Mouse (Mus musculus) liver, adult 2 months (tissue): ENCODE measurements around the gene Rpl41. TPM values are rescaled to one million over a fixed set of nuclear protein-coding genes. Genes with fewer than 3 reads are reported as not detected.

Source experiments
- DNase-seq: peaks from one replicate; pipeline ENCODE4 v3.0.0-alpha.2; 2011; ENCODE audit warnings: low read depth, low spot score; ENCODE audit errors: extremely low read depth
- H3K27ac ChIP-seq: fragments of 200-500 bp; replicated peaks from 2 replicates; pipeline ENCODE4 v1.5.1; 2012; ENCODE audit warnings: low read depth, mild to moderate bottlenecking, control low read depth, inconsistent platforms, low read length; ENCODE audit not compliant: insufficient read depth
- H3K27me3 ChIP-seq: fragments of 200-500 bp; 2 replicates; pipeline ENCODE4 v1.6.1; 2012; ENCODE audit warnings: mild to moderate bottlenecking, moderate library complexity, low read length, inconsistent platforms; ENCODE audit not compliant: control insufficient read depth, insufficient read depth
- H3K36me3 ChIP-seq: fragments of 200-500 bp; 2 replicates; pipeline ENCODE4 v1.6.1; 2012; ENCODE audit warnings: low read length, inconsistent platforms; ENCODE audit not compliant: control insufficient read depth, insufficient read depth
- H3K4me1 ChIP-seq: fragments of 200-500 bp; 2 replicates; pipeline ENCODE4 v1.6.1; 2011; ENCODE audit warnings: low read length; ENCODE audit not compliant: control insufficient read depth, insufficient read depth
- H3K4me3 ChIP-seq: fragments of 200-500 bp; 2 replicates; pipeline ENCODE4 v1.5.1; 2011; ENCODE audit warnings: low read depth, mild to moderate bottlenecking, control low read depth, low read length, moderate library complexity; ENCODE audit not compliant: insufficient read depth
- H3K79me2 ChIP-seq: fragments of 200-500 bp; 2 replicates; pipeline ENCODE4 v1.6.1; 2012; ENCODE audit warnings: inconsistent platforms, mild to moderate bottlenecking, low read length, moderate library complexity; ENCODE audit not compliant: control insufficient read depth, insufficient read depth
- H3K9ac ChIP-seq: fragments of 200-500 bp; 2 replicates; pipeline ENCODE4 v1.6.1; 2012; ENCODE audit warnings: low read depth, mild to moderate bottlenecking, control low read depth, inconsistent platforms, low read length
- CTCF ChIP-seq: fragments of 200-500 bp; IDR thresholded peaks from 2 replicates; pipeline ENCODE4 v1.5.1; 2011; ENCODE audit warnings: low read depth, low read length, control low read depth
- POLR2A ChIP-seq: fragments of 200-500 bp; IDR thresholded peaks from 2 replicates; pipeline ENCODE4 v1.6.1; 2011; ENCODE audit warnings: low read length, control low read depth; ENCODE audit not compliant: insufficient read depth; ENCODE audit errors: extremely low read depth
- WGBS: fragments of 180-500 bp; shearing (Covaris S2); methylation state at CpG from one replicate; pipeline ENCODE4 v1.1.7; 2018; 5-methylcytosine and 5-hydroxymethylcytosine counted together
- polyA plus RNA-seq: library from polyadenylated mRNA; depleted of rRNA; stranded (reverse); fragments of >200 nt; gene quantifications from 2 replicates; pipeline ENCODE4 v1.2.3, GENCODE M21; 2012
- total RNA-seq: library from RNA; depleted of rRNA; stranded (reverse); fragments of >200 nt; gene quantifications from 2 replicates; pipeline ENCODE4 v1.2.3, GENCODE M21; 2014

Rpl41 gene
- total and polyA plus RNA-seq, 2 experiments = 794 to 1,015 TPM

DNA sequence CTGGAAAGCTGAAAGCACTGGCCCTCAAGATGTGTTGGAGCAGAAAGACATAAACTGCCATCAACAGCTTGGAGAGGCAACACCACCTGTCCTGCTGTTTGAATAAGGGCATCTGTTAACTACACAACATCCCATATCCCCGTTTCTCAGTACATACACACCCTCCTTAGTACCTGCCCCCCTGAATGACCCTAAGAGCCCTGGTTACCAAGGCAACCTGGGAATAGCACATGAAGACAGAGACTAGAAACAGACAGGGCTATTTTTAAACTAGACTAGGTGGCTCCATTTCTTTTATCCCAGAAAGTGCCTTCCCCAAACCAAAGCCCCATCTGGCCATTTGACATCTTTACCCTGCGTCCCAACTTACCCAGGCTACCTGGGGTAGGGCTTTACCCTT, 6.0 kb downstream of the Rpl41 start:
- Histone ChIP-seq H3K4me3 (no peak overlapping the region), H3K27ac (no peak overlapping the region), H3K79me2 (no peaks in the 10 kb centered on the region; the same call in 1 of the 2 replicates), H3K9ac (no peak overlapping the region), H3K27me3 (no peaks in the 10 kb centered on the region), H3K36me3 (peaks cover 24% of the 10 kb centered on the region), H3K4me1 (peaks cover 5% of the 10 kb centered on the region; the same call in 1 of the 2 replicates)
- 83% methylated on average over 2 of the region's 2 CpGs for WGBS
- no peak for DNase-seq
- TF ChIP-seq POLR2A (no peak), CTCF (no peak)

- WGBS = 100% methylated on average over 1 of the region's 1 CpGs
- no peak overlapping the region for H3K27ac ChIP-seq
- H3K79me2 ChIP-seq = no peaks in the 10 kb centered on the region
- no peaks in the 10 kb centered on the region for H3K4me1 ChIP-seq
- no peak overlapping the region for H3K4me3 ChIP-seq
- TF ChIP-seq POLR2A = no peak
- no peak for TF ChIP-seq CTCF
- no peaks in the 10 kb centered on the region for H3K27me3 ChIP-seq
- peaks cover 2% of the 10 kb centered on the region for H3K36me3 ChIP-seq
- no peak for DNase-seq
- no peak overlapping the region for H3K9ac ChIP-seq
Measured at GRCm38 (mm10) chr10:128538340-128538870, 10.7 kb downstream of the Rpl41 start.

DNA sequence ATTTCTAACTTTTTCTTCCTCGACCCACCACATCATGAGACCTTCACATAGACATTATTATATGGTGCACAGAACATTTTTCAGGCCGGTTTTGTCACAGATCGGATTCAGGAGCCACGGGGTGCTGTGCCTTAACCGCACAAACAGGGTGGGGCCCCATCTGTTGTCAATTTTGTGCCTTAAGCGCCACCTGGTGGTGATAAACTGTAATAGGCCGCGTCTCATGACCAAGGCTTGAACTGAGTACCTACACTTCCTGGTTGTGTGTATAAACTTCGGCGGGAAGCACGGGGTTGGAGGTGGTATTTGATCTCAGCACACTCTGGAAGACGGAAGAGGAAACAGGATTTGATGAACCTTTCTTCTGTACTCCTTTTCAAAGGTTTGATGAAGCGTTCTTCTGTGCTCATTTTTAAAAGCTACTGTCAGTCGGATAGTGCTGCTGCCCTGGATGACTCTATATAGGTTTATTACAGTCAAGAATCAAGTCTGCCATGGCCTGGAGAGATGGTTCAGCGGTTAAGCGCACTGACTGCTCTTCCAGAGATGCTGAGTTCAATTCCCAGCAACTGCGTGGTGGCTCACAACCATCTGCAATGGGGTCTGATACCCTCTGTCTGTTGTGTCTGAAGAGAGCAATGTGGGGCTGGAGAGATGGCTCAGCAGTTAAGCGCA, 12.7 kb downstream of the Rpl41 start:
- Histone ChIP-seq H3K27ac (no peak overlapping the region), H3K4me1 (no peaks in the 10 kb centered on the region), H3K36me3 (no peaks in the 10 kb centered on the region), H3K27me3 (no peaks in the 10 kb centered on the region), H3K79me2 (no peaks in the 10 kb centered on the region), H3K4me3 (no peak overlapping the region), H3K9ac (no peak overlapping the region)
- WGBS = 15% methylated on average over 18 of the region's 18 CpGs
- TF ChIP-seq POLR2A (no peak), CTCF (peak; percentile 70)
- peak; percentile 69 for DNase-seq

DNA sequence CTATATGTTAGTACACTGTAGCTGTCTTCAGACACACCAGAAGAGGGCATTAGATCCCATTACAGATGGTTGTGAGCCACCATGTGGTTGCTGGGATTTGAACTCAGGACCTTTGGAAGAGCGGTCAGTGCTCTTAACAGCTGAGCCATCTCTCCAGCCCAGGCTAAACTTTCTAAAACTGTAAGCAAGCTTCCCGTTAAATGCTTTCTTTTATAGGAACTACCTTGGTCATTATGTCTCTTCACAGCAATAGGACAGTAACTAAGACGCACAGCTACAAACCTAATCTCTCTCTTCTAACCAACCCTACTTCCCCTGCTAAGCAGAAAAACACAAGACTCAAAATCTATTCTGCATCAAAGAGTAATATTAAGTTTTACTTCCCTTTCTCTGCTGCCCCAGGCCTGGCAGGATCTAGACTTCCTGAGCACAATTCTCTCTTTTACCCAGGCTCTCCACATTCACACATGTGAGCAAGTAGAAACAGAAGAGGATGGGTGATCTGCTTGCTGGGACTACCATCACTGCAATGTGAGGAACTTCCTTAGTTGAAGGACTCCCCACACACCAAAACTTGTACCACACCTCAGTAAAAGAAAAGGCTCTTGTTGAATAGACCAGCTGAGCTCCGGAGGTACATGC, 13.4 kb downstream of the Rpl41 start:
- Histone ChIP-seq H3K4me1 (no peaks in the 10 kb centered on the region), H3K27me3 (no peaks in the 10 kb centered on the region), H3K4me3 (no peak overlapping the region), H3K27ac (no peak overlapping the region), H3K79me2 (no peaks in the 10 kb centered on the region), H3K9ac (no peak overlapping the region), H3K36me3 (no peaks in the 10 kb centered on the region)
- no peak for DNase-seq
- WGBS = 79% methylated on average over 4 of the region's 4 CpGs
- TF ChIP-seq CTCF (no peak), POLR2A (no peak)

GRCm38 (mm10) chr10:128535206-128535605, 13.9 kb downstream of the Rpl41 start:
- Histone ChIP-seq H3K27me3 (no peaks in the 10 kb centered on the region), H3K4me3 (no peak overlapping the region), H3K9ac (no peak overlapping the region), H3K79me2 (no peaks in the 10 kb centered on the region), H3K4me1 (no peaks in the 10 kb centered on the region), H3K27ac (no peak overlapping the region), H3K36me3 (no peaks in the 10 kb centered on the region)
- no peak for DNase-seq
- TF ChIP-seq POLR2A (no peak), CTCF (no peak)
- WGBS = 84% methylated on average over 2 of the region's 2 CpGs
